Mouse (Mus musculus) forebrain, embryonic 15.5 days (tissue): ENCODE data around the gene Anks1. TPM values are rescaled to one million over a fixed set of nuclear protein-coding genes. Genes with fewer than 3 reads are reported as not detected.
A peak's percentile ranks its signal among the peaks of the same experiment; 100 is the strongest.
"Not testable (repeated sequence)": the region's sequence is repeated elsewhere in the genome, so short reads cannot be mapped to it uniquely, and the experiment has no call there.

Source experiments
- ATAC-seq: fragments of 200-750 bp; cut with Nextera tagmentation; replicated peaks from 2 replicates; pipeline ENCODE4 v1.8.0; 2017; ENCODE audit warnings: mild to moderate bottlenecking, moderate TSS enrichment, moderate library complexity
- H3K27ac ChIP-seq: fragments of 300-500 bp; sonication (generic); replicated peaks from 2 replicates; pipeline ENCODE4 v1.5.1; 2015; ENCODE audit warnings: mild to moderate bottlenecking, inconsistent platforms
- H3K27me3 ChIP-seq: fragments of 300-500 bp; sonication (generic); 2 replicates; pipeline ENCODE4 v1.6.1; 2015; ENCODE audit warnings: inconsistent platforms
- H3K36me3 ChIP-seq: fragments of 300-500 bp; sonication (generic); 2 replicates; pipeline ENCODE4 v1.6.1; 2015; ENCODE audit warnings: mild to moderate bottlenecking, inconsistent platforms
- H3K4me1 ChIP-seq: fragments of 300-500 bp; sonication (generic); 2 replicates; pipeline ENCODE4 v1.6.1; 2015; ENCODE audit warnings: inconsistent platforms
- H3K4me2 ChIP-seq: fragments of 300-500 bp; sonication (generic); replicated peaks from 2 replicates; pipeline ENCODE4 v1.6.1; 2015; ENCODE audit warnings: mild to moderate bottlenecking, inconsistent platforms
- H3K4me3 ChIP-seq: fragments of 300-500 bp; sonication (generic); 2 replicates; pipeline ENCODE4 v1.5.1; 2015; ENCODE audit warnings: mild to moderate bottlenecking, inconsistent platforms
- H3K9ac ChIP-seq: fragments of 300-500 bp; sonication (generic); replicated peaks from 2 replicates; pipeline ENCODE4 v1.6.1; 2015; ENCODE audit warnings: mild to moderate bottlenecking, inconsistent platforms
- H3K9me3 ChIP-seq: fragments of 300-500 bp; sonication (generic); 2 replicates; pipeline ENCODE4 v1.6.1; 2016; ENCODE audit warnings: inconsistent platforms
- WGBS: fragments of 180-500 bp; shearing (Covaris S2); methylation state at CpG from one replicate; pipeline ENCODE4 v1.1.7; 2015; ENCODE audit warnings: mixed read lengths; 5-methylcytosine and 5-hydroxymethylcytosine counted together
- polyA plus RNA-seq: library from polyadenylated mRNA; unstranded; fragments of >200 nt; fragmentation: Nextera tagmentation; extraction: Ambion mirVana; gene quantifications from 2 replicates; pipeline ENCODE4 v1.2.1, GENCODE M21; 2015

Gene Anks1
- polyA plus RNA-seq, 1 experiment from 2014 or later: 35.3 TPM

- no peak overlapping the region for H3K4me3 ChIP-seq
- ATAC-seq: no peak
- H3K36me3 ChIP-seq: no peaks in the 10 kb centered on the region
- no peaks in the 10 kb centered on the region for H3K9me3 ChIP-seq
- no peaks in the 10 kb centered on the region for H3K4me1 ChIP-seq
- WGBS: 86% methylated on average over 6 of the region's 6 CpGs
- no peaks in the 10 kb centered on the region for H3K27me3 ChIP-seq
- H3K9ac ChIP-seq: no peak overlapping the region
- no peak overlapping the region for H3K27ac ChIP-seq
- no peak overlapping the region for H3K4me2 ChIP-seq
These were observed 44.0 kb downstream of the Anks1 start for GRCm38 (mm10) chr17:27953136-27953535.

DNA sequence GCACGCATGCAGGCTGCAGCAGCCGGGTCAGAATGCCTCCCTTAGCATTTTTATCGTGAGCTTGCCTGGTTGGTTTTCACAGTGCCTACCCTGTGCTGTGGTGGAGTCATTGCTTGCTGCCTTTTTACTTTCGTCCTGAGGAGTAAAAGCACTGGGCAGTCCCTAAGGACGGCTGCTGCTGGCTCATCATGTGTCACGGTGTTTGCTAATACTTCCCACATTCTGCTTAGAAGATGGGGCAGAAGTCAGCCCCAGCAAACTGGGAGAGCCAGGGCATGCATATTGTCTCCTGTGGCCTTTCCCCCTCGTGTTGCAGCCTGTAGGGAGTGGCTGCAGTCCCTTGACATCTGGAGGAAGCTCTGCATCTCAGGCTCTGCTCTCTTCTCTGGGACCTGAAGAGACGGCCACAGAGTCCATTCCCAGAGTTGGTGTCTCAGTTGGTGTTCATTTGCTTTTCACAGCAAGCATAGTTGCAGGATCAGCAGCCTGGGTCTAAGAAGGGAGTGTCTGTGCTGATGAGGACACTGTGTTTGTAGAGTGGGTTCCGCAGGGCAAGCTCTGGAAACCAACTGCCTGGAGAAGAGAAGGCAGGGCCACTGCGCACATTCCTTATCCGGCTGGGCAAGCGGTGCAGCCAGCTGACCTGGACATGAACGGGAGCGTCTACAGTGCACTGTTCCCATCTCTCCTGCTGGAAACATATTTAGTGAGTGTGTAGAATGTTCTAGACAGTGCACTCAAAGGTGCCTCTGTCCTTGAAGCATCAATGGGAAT is 45.7 kb downstream of the Anks1 start:
- H3K4me2 ChIP-seq: no peak overlapping the region
- no peak for ATAC-seq
- H3K9ac ChIP-seq: no peak overlapping the region
- H3K36me3 ChIP-seq: no peaks in the 10 kb centered on the region
- no peak overlapping the region for H3K4me3 ChIP-seq
- no peaks in the 10 kb centered on the region for H3K9me3 ChIP-seq
- no peaks in the 10 kb centered on the region for H3K4me1 ChIP-seq
- H3K27ac ChIP-seq: 0 out of 2 replicates have a peak overlapping the region, but pooled peaks have one; percentile 27
- no peaks in the 10 kb centered on the region for H3K27me3 ChIP-seq
- 81% methylated on average over 14 of the region's 14 CpGs for WGBS

DNA sequence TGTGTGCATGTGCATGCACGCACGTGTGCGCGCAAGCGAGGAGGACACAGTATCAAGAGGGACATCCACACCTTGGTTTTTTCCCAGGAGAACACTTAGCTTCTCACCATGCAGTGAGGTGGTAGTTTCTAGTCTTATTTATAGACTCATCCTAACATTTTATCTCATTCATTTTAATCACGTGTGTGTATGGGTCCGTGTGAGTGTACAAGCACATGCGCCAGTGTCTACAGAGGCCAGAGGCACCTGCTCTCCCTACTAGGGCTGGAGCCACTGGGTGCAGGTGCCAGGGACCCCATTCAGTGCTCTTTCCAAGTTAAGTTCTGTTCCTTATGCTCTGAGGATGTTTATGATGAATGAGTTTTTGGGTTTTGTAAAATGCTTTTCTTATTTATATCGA is 48.5 kb downstream of the Anks1 start:
- Histone ChIP-seq H3K4me3 (no peak overlapping the region), H3K27me3 (no peaks in the 10 kb centered on the region), H3K36me3 (no peaks in the 10 kb centered on the region), H3K4me2 (no peak overlapping the region), H3K9ac (no peak overlapping the region), H3K27ac (no peak overlapping the region), H3K9me3 (no peaks in the 10 kb centered on the region), H3K4me1 (0 out of 2 replicates have a peak, but pooled peaks cover 8% of the 10 kb centered on the region)
- ATAC-seq: no peak
- WGBS: 91% methylated on average over 9 of the region's 9 CpGs

DNA sequence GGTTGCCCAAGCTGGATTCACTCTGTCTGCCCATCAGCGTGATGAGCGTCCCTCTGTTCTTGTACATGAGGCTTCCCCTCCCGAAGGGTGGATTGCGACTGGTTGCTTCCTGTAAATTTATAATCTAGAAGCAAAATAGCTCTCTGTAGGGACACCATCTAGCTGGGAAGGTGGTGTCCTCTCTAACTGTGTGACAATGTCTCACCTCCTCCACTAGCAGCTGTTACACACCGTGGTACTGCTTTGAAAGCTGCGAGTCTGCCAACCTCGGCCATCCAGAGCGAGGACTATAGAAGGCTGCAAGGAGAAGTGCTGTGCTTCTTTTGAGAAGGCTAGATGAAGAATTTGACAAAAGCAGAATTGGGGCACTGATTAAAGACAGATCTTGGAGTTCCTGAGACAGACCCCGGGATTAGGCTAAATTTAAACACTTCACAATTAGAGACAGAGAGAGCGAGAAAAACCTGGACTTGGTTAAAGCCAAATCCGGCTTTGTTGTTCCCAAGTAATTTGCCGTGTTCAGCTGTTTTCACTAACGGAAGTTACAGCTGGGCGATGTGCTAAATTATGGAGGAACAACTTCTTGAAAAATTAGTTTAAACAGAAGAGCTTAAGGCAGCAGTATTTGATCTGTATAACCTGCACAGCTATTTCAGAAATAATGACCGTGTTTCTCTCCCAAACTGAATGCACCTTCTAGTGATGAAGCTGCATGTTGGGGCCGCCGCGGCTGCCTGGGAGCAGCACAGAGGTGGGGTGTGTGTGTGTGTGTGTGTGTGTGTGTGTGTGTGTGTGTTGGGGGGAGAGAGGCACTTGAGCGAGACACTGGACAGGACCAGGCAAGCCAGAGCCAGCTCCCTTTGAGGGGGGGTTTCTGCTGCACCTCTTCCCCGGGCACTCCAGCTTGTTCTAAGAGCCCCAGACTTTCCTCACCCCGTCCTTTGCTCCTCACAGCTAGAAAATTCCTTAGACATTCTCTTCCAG is 51.3 kb downstream of the Anks1 start:
- Histone ChIP-seq H3K9me3 (no peaks in the 10 kb centered on the region), H3K27ac (peak overlapping the region; percentile 47; the same call in 1 of the 2 replicates), H3K36me3 (no peaks in the 10 kb centered on the region), H3K4me2 (no peak overlapping the region), H3K9ac (no peak overlapping the region), H3K27me3 (no peaks in the 10 kb centered on the region), H3K4me3 (no peak overlapping the region), H3K4me1 (0 out of 2 replicates have a peak, but pooled peaks cover 8% of the 10 kb centered on the region)
- ATAC-seq: no peak
- 67% methylated on average over 20 of the region's 21 CpGs for WGBS

DNA sequence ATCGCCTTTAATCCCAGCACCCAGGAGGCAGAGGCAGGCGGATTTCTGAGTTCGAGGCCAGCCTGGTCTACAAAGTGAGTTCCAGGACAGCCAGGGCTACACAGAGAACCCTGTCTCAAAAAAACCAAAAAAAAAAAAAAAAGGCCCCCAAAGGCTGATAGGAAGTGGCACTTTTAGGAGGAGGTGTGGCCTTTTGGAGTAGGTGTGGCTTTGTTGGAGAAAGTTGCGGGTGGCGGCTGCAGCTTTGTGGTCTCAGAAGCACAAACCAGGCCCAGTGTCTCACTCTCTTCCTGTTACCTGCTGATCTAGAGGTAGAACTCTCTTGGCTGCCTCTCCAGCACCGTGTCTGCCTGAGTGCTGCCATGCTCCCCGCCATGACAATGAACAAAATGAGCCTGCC is 54.0 kb downstream of the Anks1 start:
- ATAC-seq, H3K27me3 ChIP-seq, H3K27ac ChIP-seq, H3K9ac ChIP-seq, H3K36me3 ChIP-seq, H3K4me2 ChIP-seq, H3K9me3 ChIP-seq, H3K4me3 ChIP-seq: not testable (repeated sequence)
- H3K4me1 ChIP-seq: peaks cover 17% of the 10 kb centered on the region
- WGBS: 92% methylated on average over 7 of the region's 7 CpGs

GRCm38 (mm10) chr17:27964607-27965006 is 55.5 kb downstream of the Anks1 start:
- H3K4me3 ChIP-seq: no peak overlapping the region
- no peak overlapping the region for H3K27ac ChIP-seq
- H3K4me2 ChIP-seq: no peak overlapping the region
- H3K36me3 ChIP-seq: no peaks in the 10 kb centered on the region
- peaks cover 21% of the 10 kb centered on the region for H3K4me1 ChIP-seq
- H3K27me3 ChIP-seq: no peaks in the 10 kb centered on the region
- no peak for ATAC-seq
- H3K9me3 ChIP-seq: no peaks in the 10 kb centered on the region
- WGBS: 66% methylated on average over 4 of the region's 4 CpGs
- H3K9ac ChIP-seq: no peak overlapping the region

DNA sequence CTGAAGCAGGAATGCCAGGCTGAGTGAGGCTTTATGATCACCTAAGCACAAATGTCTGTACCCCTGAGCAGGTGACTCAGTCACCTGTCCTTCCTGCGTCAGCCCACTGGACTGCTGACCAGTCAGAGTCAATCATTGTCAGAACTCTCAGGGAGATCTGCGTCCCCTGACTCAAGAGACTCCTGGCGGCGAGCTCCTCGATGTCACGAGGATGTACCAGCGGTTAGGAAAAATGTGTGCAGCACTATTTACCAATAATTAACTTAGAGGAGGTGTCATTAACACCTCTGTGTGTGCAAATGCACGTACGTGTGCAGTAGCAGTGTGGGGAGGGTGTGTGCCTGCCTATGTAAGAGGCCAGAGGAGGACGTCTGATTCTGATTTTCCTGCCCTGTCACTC is 56.2 kb downstream of the Anks1 start:
- peaks cover 24% of the 10 kb centered on the region for H3K4me1 ChIP-seq

GRCm38 (mm10) chr17:27966056-27966455 is 57.0 kb downstream of the Anks1 start:
- Histone ChIP-seq H3K27ac (no peak overlapping the region), H3K4me2 (no peak overlapping the region), H3K27me3 (no peaks in the 10 kb centered on the region), H3K4me1 (peaks cover 20% of the 10 kb centered on the region), H3K9ac (no peak overlapping the region), H3K4me3 (no peak overlapping the region), H3K36me3 (no peaks in the 10 kb centered on the region), H3K9me3 (no peaks in the 10 kb centered on the region)
- ATAC-seq: no peak
- 73% methylated on average over 4 of the region's 4 CpGs for WGBS

More for the DNA sequence above, 56.2 kb downstream of the Anks1 start:
- 81% methylated on average over 10 of the region's 10 CpGs for WGBS
- Histone ChIP-seq H3K4me3 (no peak overlapping the region), H3K9ac (no peak overlapping the region), H3K27ac (no peak overlapping the region), H3K4me2 (no peak overlapping the region), H3K36me3 (no peaks in the 10 kb centered on the region), H3K9me3 (no peaks in the 10 kb centered on the region), H3K27me3 (no peaks in the 10 kb centered on the region)
- no peak for ATAC-seq

DNA sequence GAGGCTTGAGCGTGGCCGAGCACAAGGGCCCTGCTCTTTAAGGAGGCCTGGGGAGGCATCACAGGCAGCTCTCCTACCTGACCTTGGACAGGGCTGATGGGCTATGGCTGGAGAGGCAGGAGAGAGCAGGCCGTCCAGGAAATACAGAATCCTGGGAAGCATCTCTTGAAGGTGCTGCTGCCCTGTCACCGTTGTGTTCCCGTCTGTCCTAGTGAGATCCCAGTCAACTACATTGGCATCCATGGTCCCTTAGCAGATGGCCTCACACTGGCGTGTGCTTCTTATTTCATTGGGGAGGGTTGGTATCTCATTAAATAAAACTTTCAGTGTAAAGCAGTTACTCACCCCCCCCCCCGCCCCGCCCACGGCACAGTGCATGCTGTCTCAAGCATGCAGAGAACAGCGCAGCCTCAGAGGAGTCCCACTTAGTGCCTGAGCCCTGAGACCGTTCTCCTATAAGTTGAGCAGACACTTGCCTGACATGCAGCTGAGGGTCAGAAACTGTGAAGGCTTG is 57.5 kb downstream of the Anks1 start:
- Histone ChIP-seq H3K9ac (no peak overlapping the region), H3K36me3 (no peaks in the 10 kb centered on the region), H3K4me1 (peaks cover 24% of the 10 kb centered on the region), H3K4me2 (no peak overlapping the region), H3K27ac (no peak overlapping the region), H3K9me3 (no peaks in the 10 kb centered on the region), H3K4me3 (no peak overlapping the region), H3K27me3 (no peaks in the 10 kb centered on the region)
- 81% methylated on average over 11 of the region's 11 CpGs for WGBS
- ATAC-seq: no peak

DNA sequence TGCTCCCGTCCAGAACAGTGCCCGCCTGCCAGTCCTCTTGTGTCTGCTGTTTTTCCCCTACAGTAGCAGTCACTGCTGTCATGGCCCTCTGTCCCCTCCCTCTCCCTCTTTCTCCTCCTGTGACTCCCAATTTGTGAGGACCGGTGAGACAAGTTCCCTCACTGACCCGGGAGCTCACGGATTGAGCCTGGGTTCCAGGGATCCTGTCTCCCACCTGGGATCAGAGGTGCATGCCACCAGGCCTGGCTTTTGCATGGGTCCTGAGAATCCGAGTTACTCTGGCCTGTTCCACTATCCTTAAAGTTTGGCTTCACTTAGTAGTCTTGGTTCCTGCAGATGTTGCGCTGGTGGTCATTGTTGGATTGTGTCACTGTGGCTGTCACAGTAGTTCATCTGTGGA is 58.4 kb downstream of the Anks1 start:
- no peak overlapping the region for H3K4me2 ChIP-seq
- no peaks in the 10 kb centered on the region for H3K27me3 ChIP-seq
- H3K4me3 ChIP-seq: no peak overlapping the region
- no peak overlapping the region for H3K9ac ChIP-seq
- no peaks in the 10 kb centered on the region for H3K9me3 ChIP-seq
- ATAC-seq: no peak
- peaks cover 24% of the 10 kb centered on the region for H3K4me1 ChIP-seq
- H3K36me3 ChIP-seq: no peaks in the 10 kb centered on the region
- H3K27ac ChIP-seq: no peak overlapping the region
- 91% methylated on average over 7 of the region's 7 CpGs for WGBS

DNA sequence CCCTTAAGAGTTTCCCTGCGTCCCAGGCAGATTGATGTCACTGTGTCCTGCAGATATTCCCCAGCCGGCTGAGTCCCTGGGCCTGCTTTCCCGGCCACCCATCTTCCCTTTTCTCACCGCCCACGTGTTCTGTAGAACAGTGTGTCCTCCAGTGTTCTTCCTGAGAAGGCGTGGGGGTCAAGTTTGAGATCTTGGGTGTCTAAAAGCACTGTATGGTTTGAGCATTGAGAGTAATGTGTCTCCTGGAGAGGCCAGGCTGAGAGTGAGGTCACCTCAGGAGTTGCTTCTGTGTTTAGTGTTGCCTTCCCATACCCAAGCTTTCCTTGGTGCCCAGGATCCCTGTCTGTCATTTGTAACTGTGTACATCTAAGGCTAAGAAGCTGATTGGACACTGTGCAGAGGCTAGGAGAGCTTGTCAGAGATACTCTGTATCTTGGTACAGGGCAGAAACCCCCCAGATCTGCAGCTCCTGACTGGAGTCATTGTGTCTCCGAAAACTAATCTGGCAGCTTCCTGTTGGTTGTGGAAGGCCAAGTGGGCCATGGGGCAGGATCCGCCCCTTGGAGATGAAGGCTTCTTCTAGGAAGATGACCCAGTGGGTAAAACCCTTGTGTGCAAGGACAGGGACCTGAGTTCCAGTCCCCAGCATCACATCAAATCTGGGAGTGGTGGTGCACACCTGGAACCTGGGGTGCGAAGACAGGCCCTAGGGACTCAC is 59.1 kb downstream of the Anks1 start:
- ATAC-seq: no peak
- no peak overlapping the region for H3K27ac ChIP-seq
- no peak overlapping the region for H3K4me3 ChIP-seq
- H3K36me3 ChIP-seq: no peaks in the 10 kb centered on the region
- H3K9ac ChIP-seq: no peak overlapping the region
- no peaks in the 10 kb centered on the region for H3K27me3 ChIP-seq
- WGBS: 89% methylated on average over 9 of the region's 9 CpGs
- H3K4me1 ChIP-seq: peaks cover 24% of the 10 kb centered on the region
- no peak overlapping the region for H3K4me2 ChIP-seq
- H3K9me3 ChIP-seq: no peaks in the 10 kb centered on the region
